Mouse (Mus musculus): ENCODE data around the gene Olfr1368.
A peak's percentile ranks its signal among the peaks of the same experiment; 100 is the strongest.

GRCm38 (mm10) chr13:21173072-21173471 is 27.4 kb upstream of the Olfr1368 start:
- TF ChIP-seq EP300 (IDR thresholded peaks at IDR 0.05), result 0 out of 2 replicates have a peak, but pooled peaks have one; percentile 13
- TF ChIP-seq CTCF (IDR thresholded peaks at IDR 0.05), result peak; percentile 8; the same call in 1 of the 2 replicates
